Comparison of ENCODE assay signal across 27 mouse cellular contexts in the genomic region with DNA sequence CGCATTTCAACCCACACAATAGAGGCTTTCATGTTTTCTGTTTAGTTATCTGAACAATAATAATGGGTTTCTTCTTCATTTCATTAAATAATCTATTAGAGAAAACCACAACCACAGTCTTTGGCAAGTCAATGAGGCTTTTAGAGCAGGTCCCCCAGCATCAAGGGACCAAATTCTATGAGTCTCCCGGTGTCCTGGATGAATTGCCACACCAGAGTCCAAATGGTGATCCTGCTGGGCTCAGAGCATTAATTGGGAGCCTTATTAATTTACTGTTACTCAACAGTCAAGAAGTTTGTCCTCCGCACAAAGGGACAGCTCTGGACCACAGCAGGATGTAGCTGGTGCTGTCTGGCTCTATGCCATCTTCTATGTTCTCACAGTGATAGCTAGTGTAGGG.
"Had no signal": no experiment of that assay in that cellular context is flagged by ENCODE, and none has a peak within 500 bp of the region (broad histone marks: within the 10 kb centered on the region; RNA-seq: fewer than 3 reads in every experiment).

No protein-coding gene starts in this region.

- H3K27me3 ChIP-seq: embryonic facial prominence, embryonic 12.5 days; embryonic facial prominence, embryonic 13.5 days; embryonic facial prominence, embryonic 15.5 days; forebrain, embryonic 12.5 days; forebrain, embryonic 13.5 days; forebrain, embryonic 15.5 days had no signal

- DNase-seq: cerebellum, adult 8-10 months; cerebellum, adult 9-10 months; cerebellum, adult 9-11 months; cerebellum, postnatal 10 days; cerebellum, postnatal 14 days; cerebellum, postnatal 25 days; cerebellum, postnatal 36 days; embryo, embryonic 11 days; forebrain, postnatal 0 days; gastrocnemius, adult 2 months; gastrocnemius, postnatal 10 days; gastrocnemius, postnatal 14 days; gastrocnemius, postnatal 25 days; gastrocnemius, postnatal 36 days; heart, adult 18-20 months had no signal

- H3K4me3 ChIP-seq: embryonic facial prominence, embryonic 10.5 days; embryonic facial prominence, embryonic 12.5 days; embryonic facial prominence, embryonic 13.5 days; embryonic facial prominence, embryonic 15.5 days; erythroblast, embryonic 14.5 days; forebrain, embryonic 10.5 days; forebrain, embryonic 12.5 days; forebrain, embryonic 13.5 days; forebrain, embryonic 15.5 days; gastrocnemius, adult 2 months; heart, embryonic 10.5 days had no signal

- H3K4me1 ChIP-seq: embryonic facial prominence, embryonic 10.5 days; embryonic facial prominence, embryonic 12.5 days; embryonic facial prominence, embryonic 13.5 days; embryonic facial prominence, embryonic 15.5 days; forebrain, embryonic 10.5 days; forebrain, embryonic 12.5 days; forebrain, embryonic 13.5 days; forebrain, embryonic 15.5 days; heart, embryonic 10.5 days had no signal

- H3K4me2 ChIP-seq: embryonic facial prominence, embryonic 12.5 days; embryonic facial prominence, embryonic 13.5 days; embryonic facial prominence, embryonic 15.5 days; forebrain, embryonic 12.5 days; forebrain, embryonic 13.5 days; forebrain, embryonic 15.5 days had no signal

- H3K27ac ChIP-seq: embryonic facial prominence, embryonic 10.5 days; embryonic facial prominence, embryonic 12.5 days; embryonic facial prominence, embryonic 13.5 days; embryonic facial prominence, embryonic 15.5 days; forebrain, embryonic 10.5 days; forebrain, embryonic 12.5 days; forebrain, embryonic 13.5 days; forebrain, embryonic 15.5 days; gastrocnemius, adult 2 months; heart, embryonic 10.5 days had no signal

- ATAC-seq: forebrain, embryonic 13.5 days; forebrain, embryonic 14.5 days; forebrain, embryonic 15.5 days; forebrain, embryonic 16.5 days; forebrain, postnatal 0 days had no signal

- H3K9me3 ChIP-seq: embryonic facial prominence, embryonic 10.5 days; embryonic facial prominence, embryonic 12.5 days; embryonic facial prominence, embryonic 13.5 days; embryonic facial prominence, embryonic 15.5 days; forebrain, embryonic 10.5 days; forebrain, embryonic 12.5 days; forebrain, embryonic 13.5 days; forebrain, embryonic 15.5 days; heart, embryonic 10.5 days had no signal

- H3K9ac ChIP-seq: embryonic facial prominence, embryonic 12.5 days; embryonic facial prominence, embryonic 13.5 days; embryonic facial prominence, embryonic 15.5 days; forebrain, embryonic 12.5 days; forebrain, embryonic 13.5 days; forebrain, embryonic 15.5 days; forebrain, postnatal 0 days had no signal

- H3K36me3 ChIP-seq: embryonic facial prominence, embryonic 10.5 days; embryonic facial prominence, embryonic 12.5 days; embryonic facial prominence, embryonic 13.5 days; embryonic facial prominence, embryonic 15.5 days; forebrain, embryonic 10.5 days; forebrain, embryonic 12.5 days; forebrain, embryonic 15.5 days; heart, embryonic 10.5 days had no signal
